8 mouse cellular contexts compared by ENCODE assay signal in genomic region chr3:19956885-19957284, GRCm38 (mm10). TPM values are rescaled to one million over a fixed set of nuclear protein-coding genes. Genes with fewer than 3 reads are reported as not detected.
DNase-seq lines count a peak whose midpoint lies in the region; ATAC-seq and TF ChIP-seq lines count a peak whose summit lies in the region.

Gene Cp, plus strand, starts transcription at chr3:19957054.

- no peak for TF ChIP-seq CTCF in liver, postnatal 0 days (IDR thresholded peaks at IDR 0.05; ENCODE audit: low read depth)

- ATAC-seq in heart, embryonic 12.5 days (ENCODE audit: insufficient number of reproducible peaks, low FRiP score) = no peak
- 0 out of 2 replicates have a peak, but pooled peaks have one; percentile 47 for ATAC-seq in embryonic facial prominence, embryonic 14.5 days (ENCODE audit: low read depth)
- ATAC-seq in liver, postnatal 0 days = no peak
- ATAC-seq in megakaryocyte-erythroid progenitor cell, adult 5-6 weeks (replicated peaks; ENCODE audit: low FRiP score, low TSS enrichment, poor library complexity, severe bottlenecking) = no peak
- ATAC-seq in CD4-positive, CD25-positive, alpha-beta regulatory T cell, adult 4 months = no peak

- no peak within 1 kb of the TSS for H3K9ac ChIP-seq in heart, embryonic 12.5 days
- no peak within 1 kb of the TSS for H3K9ac ChIP-seq in embryonic facial prominence, embryonic 14.5 days (ENCODE audit: low read depth, low read length)
- H3K9ac ChIP-seq in liver, postnatal 0 days (replicated peaks) = peak within 1 kb of the TSS; percentile 28; the same call in 1 of the 2 replicates

- WGBS in heart, embryonic 12.5 days = 52% methylated on average over 5 of the region's 5 CpGs
- WGBS in embryonic facial prominence, embryonic 14.5 days = 18% methylated on average over 5 of the region's 5 CpGs
- WGBS in liver, postnatal 0 days (ENCODE audit: insufficient replicate concordance) = 44% methylated on average over 5 of the region's 5 CpGs

- H3K4me1 ChIP-seq in heart, embryonic 12.5 days (replicated peaks) = peaks cover 16% of the 10 kb centered on the region
- peaks cover 10% of the 10 kb centered on the region; the same call in 1 of the 2 replicates for H3K4me1 ChIP-seq in embryonic facial prominence, embryonic 14.5 days (ENCODE audit: control insufficient read depth, insufficient read depth, low read length)
- H3K4me1 ChIP-seq in liver, postnatal 0 days (ENCODE audit: insufficient read depth) = peaks cover 11% of the 10 kb centered on the region

- no peak within 1 kb of the TSS for H3K27ac ChIP-seq in heart, embryonic 12.5 days (ENCODE audit: poor library complexity, severe bottlenecking)
- peak within 1 kb of the TSS; percentile 25 for H3K27ac ChIP-seq in embryonic facial prominence, embryonic 14.5 days (replicated peaks; ENCODE audit: low read depth, low read length)
- H3K27ac ChIP-seq in liver, postnatal 0 days (ENCODE audit: low read depth) = peak within 1 kb of the TSS; percentile 82

- H3K36me3 ChIP-seq in heart, embryonic 12.5 days = no peaks in the 10 kb centered on the region
- no peaks in the 10 kb centered on the region for H3K36me3 ChIP-seq in embryonic facial prominence, embryonic 14.5 days (ENCODE audit: control insufficient read depth, insufficient read depth, low read length)
- H3K36me3 ChIP-seq in liver, postnatal 0 days (replicated peaks; ENCODE audit: insufficient read depth, low read length) = no peaks in the 10 kb centered on the region

- DNase-seq in heart, adult 18-20 months = peak; percentile 64 to 69
- peak; percentile 51 for DNase-seq in NIH3T3 (ENCODE audit: low read depth)
- DNase-seq in embryonic facial prominence, embryonic 14.5 days (ENCODE audit: low spot score) = peak; percentile 78
- peak; percentile 18 for DNase-seq in liver, postnatal 0 days
- DNase-seq in cerebellum, adult 18-20 months = no peak

- no peak within 1 kb of the TSS for H3K4me3 ChIP-seq in heart, embryonic 12.5 days
- 0 out of 2 replicates have a peak within 1 kb of the TSS, but pooled peaks have one; percentile 2 for H3K4me3 ChIP-seq in embryonic facial prominence, embryonic 14.5 days (ENCODE audit: low read depth, low read length)
- peak within 1 kb of the TSS; percentile 26 for H3K4me3 ChIP-seq in liver, postnatal 0 days (ENCODE audit: low read depth, low read length)

- H3K9me3 ChIP-seq in heart, embryonic 12.5 days (replicated peaks) = no peaks in the 10 kb centered on the region
- H3K9me3 ChIP-seq in embryonic facial prominence, embryonic 14.5 days (ENCODE audit: control insufficient read depth, low read length) = no peaks in the 10 kb centered on the region
- H3K9me3 ChIP-seq in liver, postnatal 0 days (ENCODE audit: low read length) = no peaks in the 10 kb centered on the region

- TF ChIP-seq EP300 in liver, postnatal 0 days (IDR thresholded peaks at IDR 0.05; ENCODE audit: low read depth) = 0 out of 2 replicates have a peak, but pooled peaks have one; percentile 29

- H3K4me2 ChIP-seq in heart, embryonic 12.5 days = no peak within 1 kb of the TSS
- peak within 1 kb of the TSS; percentile 36 for H3K4me2 ChIP-seq in embryonic facial prominence, embryonic 14.5 days (ENCODE audit: low read depth, low read length)
- H3K4me2 ChIP-seq in liver, postnatal 0 days (ENCODE audit: low read depth, low read length) = peak within 1 kb of the TSS; percentile 55

- no peaks in the 10 kb centered on the region for H3K27me3 ChIP-seq in heart, embryonic 12.5 days (replicated peaks)
- H3K27me3 ChIP-seq in embryonic facial prominence, embryonic 14.5 days (replicated peaks; ENCODE audit: control insufficient read depth, insufficient read depth, low read length) = no peaks in the 10 kb centered on the region
- no peaks in the 10 kb centered on the region for H3K27me3 ChIP-seq in liver, postnatal 0 days (ENCODE audit: insufficient read depth, low read length)

RNA-seq across cellular contexts. Expression of gene Cp, which starts in this region (rescaled TPM):
- 10 to 100 TPM; 34.6 to 46.0 TPM for total RNA-seq in heart, adult 18-20 months (2021)
- 0.41 and 0.58 TPM in 2 replicates for polyA plus RNA-seq in heart, embryonic 12.5 days (2016; fragmentation: Nextera tagmentation; extraction: Ambion mirVana)
- 4.8 and 5.5 TPM in 2 replicates for polyA plus RNA-seq in embryonic facial prominence, embryonic 14.5 days (2014; fragmentation: Nextera tagmentation; extraction: Ambion mirVana)
- 272 and 290 TPM in 2 replicates for polyA plus RNA-seq in liver, postnatal 0 days (2015; fragmentation: Nextera tagmentation; extraction: Ambion mirVana)
- not detected in 2 replicates for total RNA-seq in megakaryocyte-erythroid progenitor cell, adult 5-6 weeks (2014; fragmentation: Nextera tagmentation)
- total RNA-seq in megakaryocyte-erythroid progenitor cell, adult 5-6 weeks (2017) = 0.09 TPM in 1 of 2 replicates, not detected in the other
- polyA plus RNA-seq in CD4-positive, CD25-positive, alpha-beta regulatory T cell, adult 4 months (2017; shearing (Covaris generic)) = 1 to 10 TPM in 1 of 2 experiments, under 1 TPM in 1; 0.38 to 1.3 TPM

Comparison
In these comparisons a context has a peak if more than half of its experiments do, and no peak if none do; other contexts are left out.
1. RNA of gene Cp (total RNA-seq): 34.6 to 46.0 TPM in heart, adult 18-20 months; 0.09 TPM in megakaryocyte-erythroid progenitor cell, adult 5-6 weeks; every median in the first group is over 10 times any median in the second.
2. RNA of gene Cp (polyA plus RNA-seq): 272 to 290 TPM in liver, postnatal 0 days; 4.8 to 5.5 TPM in embryonic facial prominence, embryonic 14.5 days, 0.38 to 1.3 TPM in CD4-positive, CD25-positive, alpha-beta regulatory T cell, adult 4 months and 0.41 to 0.58 TPM in heart, embryonic 12.5 days; every median in the first group is over 10 times any median in the second.
3. DNase-seq: peak in heart, adult 18-20 months (2 of 2), NIH3T3 (single experiment), embryonic facial prominence, embryonic 14.5 days (single experiment) and liver, postnatal 0 days (single experiment); none in cerebellum, adult 18-20 months (0 of 2).